Mouse (Mus musculus) megakaryocyte progenitor cell, adult 5-6 weeks (primary cell): ENCODE measurements at regions not wholly inside any gene's neighbourhood (a gene's known extent, or its start where the extent isn't known, plus 50 kb on each side); places are given as distances from the start of the nearest gene placed in this dataset.
"Not testable (repeated sequence)": the region's sequence is repeated elsewhere in the genome, so short reads cannot be mapped to it uniquely, and the experiment has no call there.

Source experiments
- ATAC-seq: replicated peaks from 2 replicates; pipeline ENCODE4 v1.8.0; 2016; ENCODE audit warnings: mild to moderate bottlenecking, moderate TSS enrichment, inconsistent platforms; ENCODE audit not compliant: poor library complexity

GRCm38 (mm10) chr5:74832011-74832410 is 129.3 kb upstream of the Lnx1 start:
- no peak for ATAC-seq

- no peak for ATAC-seq
Measured at GRCm38 (mm10) chr5:74830646-74831045, 127.9 kb upstream of the Lnx1 start.

GRCm38 (mm10) chr5:74829003-74829402 is 126.3 kb upstream of the Lnx1 start:
- no peak for ATAC-seq

GRCm38 (mm10) chr5:74827944-74828343 is 125.2 kb upstream of the Lnx1 start:
- ATAC-seq = no peak

GRCm38 (mm10) chr5:74825517-74826254 is 123.0 kb upstream of the Lnx1 start:
- ATAC-seq = no peak

GRCm38 (mm10) chr5:74823719-74824118 is 121.0 kb upstream of the Lnx1 start:
- ATAC-seq = no peak

- ATAC-seq = no peak
Measured at GRCm38 (mm10) chr5:74821969-74822368, 119.3 kb upstream of the Lnx1 start.

GRCm38 (mm10) chr5:74816523-74816922 is 113.8 kb upstream of the Lnx1 start:
- no peak for ATAC-seq

GRCm38 (mm10) chr5:74813396-74813795 is 110.7 kb upstream of the Lnx1 start:
- no peak for ATAC-seq

GRCm38 (mm10) chr5:74811046-74811445 is 108.3 kb upstream of the Lnx1 start:
- ATAC-seq = no peak

GRCm38 (mm10) chr5:74807581-74808221 is 105.0 kb upstream of the Lnx1 start:
- ATAC-seq = no peak

GRCm38 (mm10) chr5:74801946-74802345 is 99.2 kb upstream of the Lnx1 start:
- no peak for ATAC-seq

GRCm38 (mm10) chr5:74800351-74800750 is 97.6 kb upstream of the Lnx1 start:
- no peak for ATAC-seq

- ATAC-seq = peak; percentile 64; the same call in 1 of the 2 replicates
Measured at GRCm38 (mm10) chr5:74796421-74797067, 93.8 kb upstream of the Lnx1 start.

- ATAC-seq = no peak
Measured at GRCm38 (mm10) chr5:74794726-74795125, 92.0 kb upstream of the Lnx1 start.

GRCm38 (mm10) chr5:74793431-74793830 is 90.7 kb upstream of the Lnx1 start:
- no peak for ATAC-seq

- ATAC-seq = no peak
Measured at GRCm38 (mm10) chr5:74792936-74793335, 90.2 kb upstream of the Lnx1 start.

GRCm38 (mm10) chr5:74792301-74792700 is 89.6 kb upstream of the Lnx1 start:
- ATAC-seq = peak; percentile 64

GRCm38 (mm10) chr5:74790501-74790900 is 87.8 kb upstream of the Lnx1 start:
- ATAC-seq = not testable (repeated sequence)

GRCm38 (mm10) chr5:74783906-74784305 is 81.2 kb upstream of the Lnx1 start:
- no peak for ATAC-seq

GRCm38 (mm10) chr5:74778076-74778465 is 75.4 kb upstream of the Lnx1 start:
- ATAC-seq = no peak
